Mouse (Mus musculus) liver, postnatal 0 days (tissue): Measurements from ENCODE around the gene Unc13a.

Experiments used
- CTCF ChIP-seq: sonication (generic); IDR thresholded peaks from 2 replicates; pipeline ENCODE4 v1.5.1; 2016; ENCODE audit warnings: antibody characterized with exemption, low read depth
- EP300 ChIP-seq: IDR thresholded peaks from 2 replicates; pipeline ENCODE4 v1.6.1; 2016; ENCODE audit warnings: antibody characterized with exemption, low read depth, mild to moderate bottlenecking

- no peak for TF ChIP-seq CTCF
- TF ChIP-seq EP300: no peak
Observed at GRCm38 (mm10) chr8:71625088-71625487, 46.5 kb downstream of the Unc13a start.
